Mouse (Mus musculus) heart, postnatal 10 days (tissue): ENCODE results near the gene Gmeb2. TPM values are rescaled to one million over a fixed set of nuclear protein-coding genes. Genes with fewer than 3 reads are reported as not detected.

ENCODE experiments used
- DNase-seq, 2 experiments: peaks; one replicate each; pipeline ENCODE4 v3.0.0; 2021
- intact Hi-C: fragments of 180-260 bp; cut with DNase I; formaldehyde crosslinking; loops from one replicate; pipeline ENCODE4 v1.15.1; 2025
- total RNA-seq, 2 experiments: library from RNA; stranded (reverse); gene quantifications; 2 replicates each; pipeline ENCODE4 v1.2.3; 2021

Gene Gmeb2
- 10 to 100 TPM; 12.3 to 15.3 TPM for total RNA-seq

DNA sequence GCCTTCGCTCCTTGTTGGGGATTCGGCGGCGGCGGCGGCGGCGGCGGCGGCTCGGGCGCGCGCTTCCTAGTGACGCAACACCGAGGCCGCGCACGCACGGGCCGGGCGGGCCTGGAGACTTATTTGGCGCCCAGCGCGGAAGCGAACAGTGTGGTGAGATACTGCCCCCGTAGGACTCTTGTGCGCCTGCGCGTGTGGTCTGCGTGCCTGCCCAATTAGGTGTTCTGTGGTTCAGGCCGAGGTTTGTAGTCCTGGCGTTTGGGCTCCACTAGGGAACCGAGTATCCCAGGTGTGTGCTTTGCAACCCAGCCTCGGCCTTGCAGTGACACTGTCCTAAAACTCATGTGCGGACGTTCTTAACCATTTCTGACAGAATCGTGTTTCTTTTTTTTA is at the start of gene Gmeb2:
Gene Gmeb2 (minus strand): TSS at position 78 of the 393 bp plus-strand sequence.
- peak; percentile 95 for DNase-seq
- intact Hi-C loops: loop anchor here (1.0 kb wide), 1 partner anchor 101 kb away; the partner anchor contains the start of gene Ppdpf

DNA sequence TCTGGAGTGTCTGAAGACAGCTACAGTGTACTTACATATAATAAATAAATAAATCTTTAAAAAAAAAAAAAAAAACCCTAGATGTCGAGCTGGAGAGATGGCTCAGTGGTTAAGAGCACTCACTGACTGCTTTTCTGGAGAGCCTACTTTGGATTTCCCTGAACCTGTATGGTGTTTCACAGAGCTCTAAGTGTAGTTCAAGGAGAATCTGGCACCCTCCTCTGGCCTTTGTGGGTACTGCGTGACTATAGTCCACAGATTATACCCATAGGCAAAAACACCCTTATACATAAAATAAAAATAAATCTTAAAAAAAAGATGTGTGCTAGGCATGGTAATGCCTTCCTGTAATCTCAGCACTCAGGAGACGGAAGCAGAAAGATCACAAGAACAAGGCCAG is 46.2 kb upstream of the Gmeb2 start:
- peak; percentile 70 to 83 for DNase-seq
- intact Hi-C loops: loop anchor here (1.0 kb wide), 1 partner anchor 148 kb away; no protein-coding TSS in a partner anchor

DNA sequence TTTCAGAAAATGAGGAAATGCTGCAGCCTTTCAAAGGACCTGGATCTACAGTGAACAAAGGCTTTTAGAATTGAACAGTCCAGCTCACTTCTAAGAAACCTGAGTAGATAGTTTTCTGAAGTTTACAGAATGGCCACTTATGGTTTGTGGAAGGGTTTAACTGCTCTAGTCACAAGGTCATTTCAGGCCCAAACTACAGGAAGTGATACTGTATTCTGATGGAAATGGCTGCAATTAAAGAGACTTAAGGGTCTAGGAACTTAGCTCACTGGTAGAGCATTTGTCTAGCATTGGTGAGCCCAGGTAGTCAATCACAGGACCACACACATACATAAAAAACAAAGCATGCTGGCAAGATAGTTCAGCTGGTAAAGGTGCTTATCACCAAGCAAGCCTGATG is 44.7 kb upstream of the Gmeb2 start:
- no peak for DNase-seq
- intact Hi-C loops: no loop called here

DNA sequence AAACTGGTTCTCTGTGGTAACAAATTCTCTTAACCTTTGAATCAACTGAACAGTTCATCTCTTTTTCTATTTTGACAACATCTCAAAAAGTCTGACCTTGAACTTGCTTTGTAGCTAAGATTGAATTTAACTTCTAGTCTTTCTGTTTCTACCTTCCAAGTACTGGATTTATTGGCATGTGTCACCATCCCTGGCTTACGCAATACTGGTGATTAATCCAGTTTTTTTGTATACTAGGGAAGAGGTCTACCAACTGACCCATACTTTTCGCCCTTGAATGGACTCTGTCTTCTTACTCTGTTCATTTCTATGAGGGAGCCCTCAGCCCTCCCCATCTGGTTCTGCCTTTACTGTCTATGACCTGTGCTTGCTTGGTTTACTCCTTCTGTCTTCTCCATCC is 38.3 kb upstream of the Gmeb2 start:
- intact Hi-C loops: no loop called here

DNA sequence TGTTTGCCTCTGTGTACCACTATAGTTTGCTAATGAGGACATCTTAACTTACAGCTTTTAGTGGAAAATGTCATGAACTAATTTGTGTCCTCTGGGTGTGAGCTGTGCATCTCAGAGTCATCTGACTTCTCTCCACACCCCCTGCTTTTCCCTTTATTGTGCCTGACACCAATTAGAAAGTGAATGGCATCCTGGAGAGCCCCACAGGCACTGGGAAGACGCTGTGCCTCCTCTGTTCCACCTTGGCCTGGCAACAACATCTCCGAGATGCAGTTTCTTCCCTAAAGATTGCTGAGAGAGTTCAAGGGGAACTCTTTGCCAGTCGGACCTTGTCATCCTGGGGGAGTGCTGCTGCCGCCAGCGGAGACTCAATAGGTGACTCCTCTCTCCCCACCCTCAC is 34.3 kb upstream of the Gmeb2 start:
- intact Hi-C loops: no loop called here
- DNase-seq: no peak

More for the DNA sequence above, 38.3 kb upstream of the Gmeb2 start:
- DNase-seq: no peak

DNA sequence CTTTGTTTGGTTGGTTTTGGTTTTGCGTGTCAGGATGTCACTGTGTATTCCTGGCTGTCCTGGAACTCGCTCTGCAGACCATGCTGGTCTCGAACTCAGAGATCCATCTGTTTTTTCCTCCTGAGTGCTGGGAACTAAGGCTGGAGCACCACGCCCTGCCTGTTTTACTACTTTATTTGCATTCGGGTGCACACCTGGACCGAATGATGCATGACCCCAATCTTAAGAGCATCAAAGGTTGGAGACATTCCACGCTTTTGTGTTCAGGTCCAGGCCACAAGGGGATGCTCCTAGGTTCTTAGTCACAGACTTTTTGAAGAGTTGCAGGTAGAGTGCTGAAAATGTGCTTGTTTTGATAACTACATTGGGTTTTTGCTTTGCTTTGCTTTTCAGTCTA is 32.3 kb upstream of the Gmeb2 start:
- no peak for DNase-seq
- intact Hi-C loops: no loop called here

DNA sequence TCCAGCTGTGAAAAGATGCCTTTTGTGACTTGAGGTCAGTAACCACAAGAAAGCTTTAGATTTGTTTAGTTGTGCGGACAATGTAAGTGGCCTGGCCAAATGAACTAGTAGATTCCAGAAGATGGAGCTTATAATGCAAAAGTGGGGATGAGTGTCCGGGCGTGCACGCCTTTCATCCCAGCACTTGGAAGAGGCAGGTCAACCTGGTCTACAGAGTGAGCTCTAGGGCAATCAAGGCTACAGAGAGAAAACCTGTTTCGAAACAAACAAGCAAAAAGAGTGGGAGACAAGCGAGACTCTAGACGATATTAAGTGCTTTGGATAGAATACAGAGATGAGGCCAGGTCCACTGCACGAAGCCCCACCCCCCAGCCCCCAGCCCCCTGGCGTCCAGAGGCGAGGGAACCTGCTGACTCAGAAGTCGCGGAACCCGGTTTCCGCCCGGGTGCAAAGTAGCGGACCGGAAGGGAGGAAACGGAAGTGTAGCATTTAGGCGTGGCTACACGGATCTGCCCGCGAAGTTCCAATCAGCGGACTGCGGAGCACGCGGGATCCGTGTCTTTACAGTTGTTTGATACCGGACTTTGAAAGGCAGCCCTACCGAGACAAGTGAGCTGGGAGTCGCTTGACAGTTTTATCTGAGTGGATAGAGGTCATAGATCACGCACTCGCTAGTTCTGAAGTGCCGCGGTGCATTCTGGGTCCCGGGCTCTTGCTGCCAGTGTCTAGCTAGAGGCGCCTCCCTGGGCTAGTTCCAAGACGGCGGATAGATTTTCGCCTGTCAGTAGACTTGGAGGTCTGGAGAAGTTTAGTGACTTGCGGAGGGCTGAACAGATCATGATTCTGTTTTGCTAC is 31.6 kb upstream of the Gmeb2 start, which contains the start of gene Rtel1:
Gene Rtel1 (plus strand): TSS at position 492 of the 855 bp plus-strand sequence.
- intact Hi-C loops: no loop called here
- peak; percentile 87 to 91 for DNase-seq

DNA sequence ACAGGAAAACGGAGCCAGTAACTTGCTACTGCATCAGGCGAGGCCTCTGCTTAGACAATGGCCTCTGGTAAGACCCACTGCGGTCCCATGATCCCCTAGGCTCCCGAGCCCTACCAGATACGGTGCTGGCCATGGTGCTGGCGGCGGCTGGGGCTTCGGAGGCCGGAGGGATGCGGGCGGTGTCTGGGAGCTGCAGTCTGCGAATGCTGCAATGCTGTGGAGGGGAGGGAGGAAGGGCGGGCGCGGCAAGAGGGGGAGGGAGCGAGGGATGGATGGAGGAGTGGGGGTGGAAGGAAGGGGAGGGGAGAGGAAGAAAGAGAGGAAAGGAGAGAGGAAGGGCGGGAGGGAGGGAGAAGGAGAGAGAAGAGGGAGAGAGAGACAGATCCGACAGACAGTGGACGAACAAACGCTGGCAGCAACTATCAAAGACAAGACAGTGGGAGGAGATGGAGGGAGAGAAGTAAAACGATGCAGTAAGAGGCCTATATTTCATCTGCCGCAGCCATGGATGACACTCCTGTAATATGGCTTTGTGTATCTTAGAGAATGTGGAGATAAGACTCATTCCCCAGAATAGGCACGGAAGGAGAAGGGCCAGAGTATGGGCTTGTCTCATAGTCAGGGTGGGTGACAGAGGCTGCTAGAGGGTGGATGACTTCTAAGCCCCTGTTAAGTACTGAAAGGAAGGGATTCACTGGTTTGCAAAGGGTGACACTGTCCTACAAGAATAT is 26.4 kb upstream of the Gmeb2 start, which contains the start of gene Stmn3:
Gene Stmn3 (minus strand): TSS at position 421 of the 731 bp plus-strand sequence.
- peak; percentile 76 to 82 for DNase-seq
- intact Hi-C loops: no loop called here

DNA sequence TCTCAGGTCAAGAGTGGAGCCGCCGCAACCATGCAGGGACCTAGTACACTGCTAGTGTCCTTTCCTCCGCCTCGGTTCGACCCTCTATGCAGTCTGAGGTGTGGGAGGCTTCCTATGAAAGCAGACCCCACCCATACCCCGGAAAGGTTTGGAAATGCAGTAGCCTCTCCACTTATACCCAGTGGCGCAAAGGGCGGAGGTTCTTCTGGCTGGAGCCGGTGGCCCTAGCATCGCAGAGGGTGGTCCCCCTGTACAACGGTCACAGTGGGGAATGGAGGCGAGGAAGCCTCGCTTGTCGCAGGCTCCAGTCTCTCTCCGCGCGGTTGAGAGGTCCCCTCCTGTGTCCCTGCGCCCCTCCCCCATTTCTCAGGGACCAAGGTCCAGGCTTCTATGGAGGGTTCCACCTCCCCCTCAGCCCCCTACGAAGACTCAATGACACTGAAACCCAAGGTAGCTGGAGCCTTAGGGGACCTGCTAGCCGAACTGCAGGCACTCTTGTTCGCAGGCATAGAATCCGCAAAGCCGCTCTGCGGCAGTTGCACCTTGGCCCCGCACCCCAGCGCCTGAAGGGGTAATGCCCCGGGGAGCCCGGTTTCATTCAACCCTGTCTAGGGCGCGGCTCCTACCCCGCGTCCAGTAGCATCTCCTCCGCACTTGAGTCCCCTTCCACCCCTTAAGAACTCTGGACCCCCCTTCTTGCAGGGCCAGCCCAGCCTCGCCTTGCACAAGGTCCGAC is 25.7 kb upstream of the Gmeb2 start:
- DNase-seq: no peak
- intact Hi-C loops: no loop called here

DNA sequence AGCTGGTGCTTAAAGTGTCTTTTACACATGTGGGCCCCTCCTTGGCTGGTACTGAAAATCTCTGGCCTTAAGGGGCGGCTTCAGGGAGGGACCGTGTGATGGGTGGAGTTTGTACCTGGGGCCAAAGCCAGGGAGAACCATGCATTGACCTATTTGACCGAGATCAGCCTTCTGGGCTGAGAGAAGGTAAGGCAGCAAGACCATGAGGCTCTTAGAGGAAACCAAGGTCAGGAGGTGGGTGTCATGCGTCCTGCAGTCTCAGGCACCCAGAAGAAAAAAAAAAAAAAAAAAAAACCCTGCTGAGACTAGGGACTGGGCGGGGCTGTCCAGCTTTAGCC is 25.1 kb upstream of the Gmeb2 start:
- intact Hi-C loops: no loop called here
- DNase-seq: no peak

DNA sequence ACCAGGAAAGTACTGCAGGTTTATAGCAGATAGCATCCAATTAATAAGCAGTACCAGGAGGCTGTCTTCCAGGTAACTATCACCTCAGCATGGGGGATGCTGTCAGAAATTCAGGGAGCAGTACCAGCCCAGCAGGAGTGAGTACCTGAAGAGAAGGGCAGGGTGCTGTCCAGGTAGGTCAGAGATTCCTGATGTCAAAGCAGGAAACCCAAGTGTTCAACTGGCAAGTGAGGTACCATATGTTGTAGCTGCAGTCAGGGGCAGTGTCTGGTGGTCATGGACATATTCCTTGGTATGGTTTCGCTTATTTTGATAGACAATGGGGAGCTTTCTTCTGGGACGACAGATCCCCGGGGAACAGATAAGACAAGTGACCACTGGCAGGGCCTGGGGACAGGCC is 24.6 kb upstream of the Gmeb2 start:
- intact Hi-C loops: no loop called here

DNA sequence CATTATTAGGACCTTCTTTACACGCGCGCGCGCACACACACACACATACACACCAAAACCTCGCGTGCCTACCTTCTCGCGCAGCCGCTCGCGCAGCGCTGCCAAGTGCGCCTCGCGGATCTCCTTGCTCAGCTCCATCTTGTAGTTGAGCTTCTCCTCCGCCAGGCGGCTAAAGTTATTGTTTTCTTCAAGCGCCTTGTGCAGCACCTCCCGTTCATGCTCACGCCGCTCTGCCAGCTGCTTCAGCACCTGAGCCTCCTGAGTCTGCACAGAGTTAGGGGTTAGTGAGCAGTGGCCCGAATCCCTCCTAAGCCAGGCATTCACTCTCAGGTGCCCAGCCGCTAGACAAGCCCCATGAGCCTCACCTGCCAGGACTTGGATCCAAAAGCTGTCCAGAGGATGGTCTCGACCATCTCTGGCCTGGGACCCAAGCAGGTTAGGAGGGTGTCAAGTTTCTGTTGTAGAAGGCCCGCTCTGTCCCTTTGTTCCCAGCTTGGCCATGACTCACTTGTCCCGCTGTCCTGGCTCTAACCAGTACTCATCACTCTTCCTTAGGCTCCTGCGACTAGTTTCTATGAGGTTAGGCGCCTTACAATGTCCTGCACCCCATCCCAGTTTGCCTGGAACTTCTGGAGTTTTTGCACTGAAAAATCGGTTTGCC is 19.4 kb upstream of the Gmeb2 start:
- DNase-seq: peak; percentile 48 to 57
- intact Hi-C loops: loop anchor here (1.0 kb wide), 1 partner anchor 123 kb away; no protein-coding TSS in a partner anchor

More for the DNA sequence above, 24.6 kb upstream of the Gmeb2 start:
- no peak for DNase-seq

DNA sequence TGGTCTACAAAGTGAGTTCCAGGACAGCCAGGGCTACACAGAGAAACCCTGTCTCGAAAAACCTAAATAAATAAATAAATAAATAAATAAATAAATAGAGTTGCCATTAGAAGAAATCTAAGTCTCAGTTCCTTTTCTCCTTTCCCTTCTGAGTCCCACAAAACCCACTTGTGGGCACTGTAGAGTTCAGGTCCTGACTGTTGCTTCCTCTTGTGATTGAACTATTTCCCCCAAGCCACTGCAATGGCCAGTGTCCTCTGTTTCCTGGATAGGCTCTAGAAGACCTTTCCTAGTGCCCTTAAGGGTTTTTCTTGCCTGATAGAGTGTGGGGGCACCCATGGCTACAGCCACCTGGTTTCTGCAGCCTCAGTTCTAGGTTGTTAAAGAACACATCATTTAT is 17.1 kb upstream of the Gmeb2 start:
- intact Hi-C loops: no loop called here
- no peak for DNase-seq

DNA sequence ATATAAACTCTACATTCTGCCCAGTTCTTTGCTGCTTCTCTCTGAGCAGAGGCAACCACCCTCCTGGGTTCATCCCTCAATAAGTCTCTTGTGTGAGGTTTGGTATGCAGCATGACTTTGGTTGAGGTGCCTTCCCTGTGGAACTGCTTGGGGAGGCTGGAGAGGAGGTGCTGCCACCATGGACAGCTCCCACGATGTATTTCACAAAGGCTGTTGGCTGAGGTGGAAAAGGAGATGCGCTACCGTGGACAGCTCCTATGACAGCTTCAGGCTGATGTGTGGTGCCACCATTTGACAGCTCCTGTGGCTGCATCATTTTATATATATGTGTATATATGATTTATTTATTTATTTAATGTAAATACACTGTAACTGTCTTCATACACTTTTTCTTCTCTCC is 14.2 kb upstream of the Gmeb2 start:
- intact Hi-C loops: no loop called here
- peak; percentile 33 to 45 for DNase-seq

DNA sequence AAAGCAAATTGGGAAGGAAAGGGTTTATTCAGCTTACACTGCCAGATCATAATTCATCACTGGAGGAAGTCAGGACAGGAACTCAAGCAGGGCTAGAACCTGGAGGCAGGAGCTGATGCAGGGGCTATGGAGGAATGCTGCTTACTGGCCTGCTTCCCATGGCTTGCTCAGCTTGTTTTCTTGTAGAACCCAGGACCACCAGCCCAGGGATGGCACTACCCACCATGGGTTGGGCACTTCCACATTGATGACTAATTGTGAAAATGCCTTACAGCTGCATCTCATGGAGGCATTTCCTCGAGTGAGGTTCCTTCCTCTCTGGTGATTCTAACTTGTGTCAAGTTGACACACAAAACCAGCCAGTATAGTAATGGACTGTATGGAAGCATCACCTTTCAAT is 3.1 kb upstream of the Gmeb2 start:
- intact Hi-C loops: no loop called here
- no peak for DNase-seq

DNA sequence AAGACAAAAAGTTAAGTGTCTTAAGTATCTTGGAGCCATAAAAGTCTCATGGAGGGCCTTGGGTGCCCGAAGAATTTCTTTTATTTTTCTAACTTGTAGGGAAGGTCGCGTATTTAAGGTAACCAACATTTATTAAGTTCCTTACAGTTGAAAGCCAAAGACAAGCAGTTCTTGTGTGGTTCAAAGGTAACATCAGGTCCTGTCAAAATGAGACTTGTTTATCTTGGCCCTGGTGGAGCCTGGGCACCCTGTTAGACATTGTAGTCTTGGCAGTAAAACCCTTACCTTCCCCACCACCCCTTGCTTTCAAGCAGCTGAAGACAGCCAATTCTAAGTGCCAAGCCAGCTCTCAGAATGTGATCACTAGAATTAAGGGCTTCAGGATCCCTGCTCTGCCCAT is 856 bp upstream of the Gmeb2 start:
- no peak for DNase-seq
- intact Hi-C loops: no loop called here

DNA sequence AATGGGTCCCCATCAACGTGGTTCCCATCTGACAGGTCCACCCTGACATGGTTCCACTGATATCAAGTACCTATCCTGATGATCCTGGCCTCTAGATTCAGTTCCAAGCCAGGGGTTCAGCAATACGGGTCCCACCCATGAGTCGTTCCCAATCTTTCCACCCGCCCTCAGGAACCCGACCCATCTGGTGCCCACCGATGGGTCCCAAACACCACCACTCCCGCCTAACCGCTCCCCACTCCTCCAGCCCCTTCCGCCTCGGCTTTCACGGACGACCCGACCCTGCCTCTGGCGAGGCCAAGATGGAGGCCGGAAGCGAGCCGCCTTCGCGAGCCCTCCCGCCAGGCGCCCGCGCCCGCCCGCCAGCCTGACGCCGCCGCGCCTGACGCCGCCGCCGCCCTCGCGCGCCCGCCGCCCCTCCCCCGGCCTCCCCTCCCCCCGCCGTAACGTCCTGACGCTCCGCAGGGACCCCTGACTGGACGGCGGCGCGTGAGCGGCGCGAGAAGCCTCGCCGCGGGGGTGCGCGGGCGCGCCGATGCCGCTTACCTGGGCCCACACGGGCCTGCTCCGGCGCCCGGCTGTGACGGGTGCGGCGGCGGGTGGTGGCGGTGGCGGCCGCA is 387 bp downstream of the Gmeb2 start:
- DNase-seq: peak; percentile 86 to 88
- intact Hi-C loops: loop anchor here (1.0 kb wide), 1 partner anchor 100 kb away; the partner anchor contains the start of gene Ppdpf

DNA sequence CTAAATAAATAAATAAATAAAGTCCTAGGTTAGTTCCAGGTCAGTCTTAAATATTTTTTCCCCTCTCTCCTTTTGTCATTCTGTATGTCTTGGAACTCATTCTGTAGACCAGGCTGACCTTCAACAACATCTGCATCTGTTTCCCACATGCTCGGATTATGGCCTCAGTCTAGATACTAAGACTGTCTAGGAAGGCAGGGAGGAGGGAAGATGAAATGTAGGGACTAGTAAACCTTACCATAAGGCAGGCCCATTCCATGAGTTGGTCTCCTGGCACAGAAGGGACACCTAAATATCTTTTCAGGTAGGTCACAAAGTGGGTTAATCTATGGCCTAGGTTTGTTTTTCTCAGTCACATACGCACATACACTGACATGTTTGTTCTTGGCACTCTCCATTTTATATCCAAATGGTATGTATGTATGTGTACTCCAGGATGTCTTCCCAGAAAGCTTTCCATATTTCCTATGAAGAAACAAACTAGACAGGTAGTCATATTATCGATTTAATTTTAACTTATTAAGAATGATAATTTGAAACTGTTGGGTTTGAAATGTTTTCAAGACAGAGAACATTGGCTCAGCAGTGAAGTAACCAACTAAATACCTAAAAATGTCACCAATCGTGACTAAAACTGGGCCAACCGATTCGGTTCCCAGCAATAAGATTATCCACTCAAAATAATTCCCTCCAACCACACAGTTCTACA is 1.1 kb downstream of the Gmeb2 start:
- DNase-seq: no peak
- intact Hi-C loops: loop anchor here (1.0 kb wide), 1 partner anchor 99 kb away; the partner anchor contains the start of gene Ppdpf

DNA sequence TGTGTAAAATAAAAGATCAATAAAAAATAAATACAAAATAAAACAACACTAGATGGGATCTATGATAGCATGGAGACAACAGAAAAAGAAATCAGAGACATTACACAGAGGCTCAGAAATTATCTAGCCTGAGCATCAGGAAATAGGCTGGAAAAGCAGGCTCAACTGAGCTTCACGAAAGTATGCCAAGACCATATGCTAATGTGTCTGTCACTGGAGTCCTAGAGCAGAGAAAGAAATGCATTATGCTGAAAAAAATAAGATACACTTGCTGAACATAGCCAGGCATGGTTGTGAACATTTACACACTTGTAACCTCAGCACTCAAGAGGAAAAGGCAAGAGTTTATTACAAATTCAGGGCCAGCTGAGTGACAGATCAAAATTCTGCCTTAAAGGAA is 7.9 kb downstream of the Gmeb2 start:
- DNase-seq: no peak
- intact Hi-C loops: no loop called here
